Mouse (Mus musculus): ENCODE results near the gene Vmp1.

DNA sequence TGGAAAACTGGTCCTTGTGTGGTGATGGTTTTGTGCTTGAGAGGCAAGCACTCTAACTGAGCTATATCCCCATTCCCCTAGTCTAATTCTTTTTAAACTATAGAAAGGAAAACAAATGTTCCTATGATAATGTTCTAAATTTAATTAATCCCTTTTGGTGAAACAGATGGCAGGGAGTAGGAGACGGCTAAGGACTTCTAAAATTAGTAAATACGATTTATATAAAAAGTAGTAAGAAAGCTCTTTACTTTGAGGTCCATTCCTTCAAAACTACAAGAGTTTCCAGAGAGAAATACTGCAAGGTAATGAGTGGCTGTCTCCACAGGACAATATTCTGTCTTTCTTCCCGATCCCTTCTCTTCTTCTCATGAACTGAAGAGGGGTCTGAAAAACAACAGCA, 19.2 kb downstream of the Vmp1 start:
- TF ChIP-seq POLR2A (IDR thresholded peaks at IDR 0.05; ENCODE audit: borderline replicate concordance, extremely low read depth, insufficient read depth, insufficient read length, poor library complexity, severe bottlenecking), result no peak
- TF ChIP-seq CTCF (IDR thresholded peaks at IDR 0.05; ENCODE audit: borderline replicate concordance, extremely low read depth, insufficient read depth, insufficient read length), result no peak

Measured in brain, embryonic 14.5 days (tissue).